Mouse (Mus musculus): ENCODE measurements around the gene Lgals9. TPM values are rescaled to one million over a fixed set of nuclear protein-coding genes. Genes with fewer than 3 reads are reported as not detected.

Gene Lgals9
- polyA plus RNA-seq (2016; fragmentation: Nextera tagmentation; extraction: Ambion mirVana), result 7.9 and 9.0 TPM in 2 replicates

GRCm38 (mm10) chr11:78984483-78985177, at the start of gene Lgals9:
TSS of gene Lgals9 (minus strand) at chr11:78984946.
- H3K4me1 ChIP-seq, result no peaks in the 10 kb centered on the region

GRCm38 (mm10) chr11:79033636-79034035, 48.9 kb upstream of the Lgals9 start:
- Histone ChIP-seq H3K4me1 (no peaks in the 10 kb centered on the region), H3K4me3 (no peak overlapping the region), H3K27me3 (no peaks in the 10 kb centered on the region), H3K27ac (no peak overlapping the region), H3K9ac (no peak overlapping the region), H3K36me3 (peaks cover 8% of the 10 kb centered on the region; the same call in 1 of the 2 replicates), H3K4me2 (replicated peaks) (no peak overlapping the region), H3K9me3 (no peaks in the 10 kb centered on the region)
- ATAC-seq (ENCODE audit: insufficient number of reproducible peaks, insufficient read depth, low FRiP score, low TSS enrichment), result no peak
- WGBS, result 88% methylated on average over 11 of the region's 11 CpGs

More at GRCm38 (mm10) chr11:78984483-78985177, at the start of gene Lgals9:
- H3K27ac ChIP-seq, result no peak within 1 kb of the TSS
- WGBS, result 78% methylated on average over 10 of the region's 10 CpGs
- H3K9me3 ChIP-seq, result no peaks in the 10 kb centered on the region
- H3K36me3 ChIP-seq, result no peaks in the 10 kb centered on the region
- no peak within 1 kb of the TSS for H3K9ac ChIP-seq
- no peak within 1 kb of the TSS for H3K4me2 ChIP-seq (replicated peaks)
- no peaks in the 10 kb centered on the region for H3K27me3 ChIP-seq
- no peak within 1 kb of the TSS for H3K4me3 ChIP-seq
- no peak for ATAC-seq (ENCODE audit: insufficient number of reproducible peaks, insufficient read depth, low FRiP score, low TSS enrichment)

GRCm38 (mm10) chr11:79033021-79033420, 48.3 kb upstream of the Lgals9 start:
- Histone ChIP-seq H3K27me3 (no peaks in the 10 kb centered on the region), H3K4me2 (replicated peaks) (no peak overlapping the region), H3K36me3 (peaks cover 13% of the 10 kb centered on the region; the same call in 1 of the 2 replicates), H3K9me3 (no peaks in the 10 kb centered on the region), H3K27ac (no peak overlapping the region), H3K4me1 (no peaks in the 10 kb centered on the region), H3K9ac (no peak overlapping the region), H3K4me3 (no peak overlapping the region)
- ATAC-seq (ENCODE audit: insufficient number of reproducible peaks, insufficient read depth, low FRiP score, low TSS enrichment), result no peak
- 76% methylated on average over 12 of the region's 12 CpGs for WGBS

GRCm38 (mm10) chr11:79031452-79031746, 46.7 kb upstream of the Lgals9 start:
- 71% methylated on average over 5 of the region's 5 CpGs for WGBS
- H3K27me3 ChIP-seq, result no peaks in the 10 kb centered on the region
- H3K27ac ChIP-seq, result no peak overlapping the region
- H3K4me2 ChIP-seq (replicated peaks), result no peak overlapping the region
- peaks cover 23% of the 10 kb centered on the region for H3K36me3 ChIP-seq
- no peaks in the 10 kb centered on the region for H3K9me3 ChIP-seq
- H3K4me1 ChIP-seq, result no peaks in the 10 kb centered on the region
- no peak overlapping the region for H3K9ac ChIP-seq
- ATAC-seq (ENCODE audit: insufficient number of reproducible peaks, insufficient read depth, low FRiP score, low TSS enrichment), result no peak
- H3K4me3 ChIP-seq, result no peak overlapping the region

- Histone ChIP-seq H3K4me3 (no peak overlapping the region), H3K9me3 (no peaks in the 10 kb centered on the region), H3K4me2 (replicated peaks) (no peak overlapping the region), H3K4me1 (no peaks in the 10 kb centered on the region), H3K27ac (no peak overlapping the region), H3K9ac (no peak overlapping the region), H3K27me3 (no peaks in the 10 kb centered on the region), H3K36me3 (peaks cover 23% of the 10 kb centered on the region)
- ATAC-seq (ENCODE audit: insufficient number of reproducible peaks, insufficient read depth, low FRiP score, low TSS enrichment), result 0 out of 2 replicates have a peak, but pooled peaks have one; percentile 32
- 50% methylated on average over 19 of the region's 19 CpGs for WGBS
Observed at GRCm38 (mm10) chr11:79030570-79031451, 46.1 kb upstream of the Lgals9 start.

- Histone ChIP-seq H3K4me1 (peaks cover 12% of the 10 kb centered on the region; the same call in 1 of the 2 replicates), H3K9me3 (no peaks in the 10 kb centered on the region), H3K4me2 (replicated peaks) (peak overlapping the region; percentile 28; the same call in 1 of the 2 replicates), H3K36me3 (peaks cover 35% of the 10 kb centered on the region), H3K27ac (no peak overlapping the region), H3K4me3 (no peak overlapping the region), H3K27me3 (no peaks in the 10 kb centered on the region), H3K9ac (no peak overlapping the region)
- no peak for ATAC-seq (ENCODE audit: insufficient number of reproducible peaks, insufficient read depth, low FRiP score, low TSS enrichment)
- WGBS, result 58% methylated on average over 6 of the region's 6 CpGs
Observed at GRCm38 (mm10) chr11:79023751-79024150, 39.0 kb upstream of the Lgals9 start.

GRCm38 (mm10) chr11:79023342-79023741, 38.6 kb upstream of the Lgals9 start:
- Histone ChIP-seq H3K4me1 (peaks cover 12% of the 10 kb centered on the region; the same call in 1 of the 2 replicates), H3K4me3 (no peak overlapping the region), H3K27me3 (no peaks in the 10 kb centered on the region), H3K27ac (peak overlapping the region; percentile 46), H3K4me2 (replicated peaks) (peak overlapping the region; percentile 28; the same call in 1 of the 2 replicates), H3K9me3 (no peaks in the 10 kb centered on the region), H3K9ac (no peak overlapping the region), H3K36me3 (peaks cover 33% of the 10 kb centered on the region)
- WGBS, result 11% methylated on average over 7 of the region's 7 CpGs
- no peak for ATAC-seq (ENCODE audit: insufficient number of reproducible peaks, insufficient read depth, low FRiP score, low TSS enrichment)

GRCm38 (mm10) chr11:79022836-79023235, 38.1 kb upstream of the Lgals9 start:
- H3K9me3 ChIP-seq, result no peaks in the 10 kb centered on the region
- ATAC-seq (ENCODE audit: insufficient number of reproducible peaks, insufficient read depth, low FRiP score, low TSS enrichment), result no peak
- no peak overlapping the region; the same call in 1 of the 2 replicates for H3K4me2 ChIP-seq (replicated peaks)
- H3K27me3 ChIP-seq, result no peaks in the 10 kb centered on the region
- H3K36me3 ChIP-seq, result peaks cover 33% of the 10 kb centered on the region
- no peak overlapping the region for H3K4me3 ChIP-seq
- no peak overlapping the region for H3K9ac ChIP-seq
- peaks cover 12% of the 10 kb centered on the region; the same call in 1 of the 2 replicates for H3K4me1 ChIP-seq
- WGBS, result 65% methylated on average over 4 of the region's 4 CpGs
- peak overlapping the region; percentile 46 for H3K27ac ChIP-seq

- H3K27ac ChIP-seq, result no peak overlapping the region
- peaks cover 16% of the 10 kb centered on the region; the same call in 1 of the 2 replicates for H3K4me1 ChIP-seq
- no peak overlapping the region for H3K4me3 ChIP-seq
- 82% methylated on average over 21 of the region's 21 CpGs for WGBS
- H3K4me2 ChIP-seq (replicated peaks), result no peak overlapping the region
- ATAC-seq (ENCODE audit: insufficient number of reproducible peaks, insufficient read depth, low FRiP score, low TSS enrichment), result no peak
- H3K9ac ChIP-seq, result no peak overlapping the region
- H3K36me3 ChIP-seq, result peaks cover 42% of the 10 kb centered on the region
- H3K9me3 ChIP-seq, result no peaks in the 10 kb centered on the region
- H3K27me3 ChIP-seq, result no peaks in the 10 kb centered on the region
Observed at GRCm38 (mm10) chr11:79020535-79021045, 35.8 kb upstream of the Lgals9 start.

GRCm38 (mm10) chr11:79019839-79020534, 35.2 kb upstream of the Lgals9 start:
- H3K4me1 ChIP-seq, result peaks cover 20% of the 10 kb centered on the region; the same call in 1 of the 2 replicates
- no peak overlapping the region for H3K4me2 ChIP-seq (replicated peaks)
- ATAC-seq (ENCODE audit: insufficient number of reproducible peaks, insufficient read depth, low FRiP score, low TSS enrichment), result no peak
- H3K27me3 ChIP-seq, result no peaks in the 10 kb centered on the region
- WGBS, result 81% methylated on average over 17 of the region's 17 CpGs
- no peak overlapping the region for H3K9ac ChIP-seq
- peaks cover 40% of the 10 kb centered on the region for H3K36me3 ChIP-seq
- no peaks in the 10 kb centered on the region for H3K9me3 ChIP-seq
- no peak overlapping the region for H3K4me3 ChIP-seq
- no peak overlapping the region for H3K27ac ChIP-seq

- no peak overlapping the region for H3K4me3 ChIP-seq
- WGBS, result 58% methylated on average over 11 of the region's 11 CpGs
- H3K27me3 ChIP-seq, result no peaks in the 10 kb centered on the region
- ATAC-seq (ENCODE audit: insufficient number of reproducible peaks, insufficient read depth, low FRiP score, low TSS enrichment), result no peak
- no peak overlapping the region for H3K27ac ChIP-seq
- no peak overlapping the region for H3K4me2 ChIP-seq (replicated peaks)
- H3K36me3 ChIP-seq, result peaks cover 36% of the 10 kb centered on the region
- H3K9ac ChIP-seq, result no peak overlapping the region
- peaks cover 28% of the 10 kb centered on the region for H3K4me1 ChIP-seq
- H3K9me3 ChIP-seq, result no peaks in the 10 kb centered on the region
Observed at GRCm38 (mm10) chr11:79018954-79019704, 34.4 kb upstream of the Lgals9 start.
